Comparison of ENCODE assay signal across 10 mouse cellular contexts in the genomic region with DNA sequence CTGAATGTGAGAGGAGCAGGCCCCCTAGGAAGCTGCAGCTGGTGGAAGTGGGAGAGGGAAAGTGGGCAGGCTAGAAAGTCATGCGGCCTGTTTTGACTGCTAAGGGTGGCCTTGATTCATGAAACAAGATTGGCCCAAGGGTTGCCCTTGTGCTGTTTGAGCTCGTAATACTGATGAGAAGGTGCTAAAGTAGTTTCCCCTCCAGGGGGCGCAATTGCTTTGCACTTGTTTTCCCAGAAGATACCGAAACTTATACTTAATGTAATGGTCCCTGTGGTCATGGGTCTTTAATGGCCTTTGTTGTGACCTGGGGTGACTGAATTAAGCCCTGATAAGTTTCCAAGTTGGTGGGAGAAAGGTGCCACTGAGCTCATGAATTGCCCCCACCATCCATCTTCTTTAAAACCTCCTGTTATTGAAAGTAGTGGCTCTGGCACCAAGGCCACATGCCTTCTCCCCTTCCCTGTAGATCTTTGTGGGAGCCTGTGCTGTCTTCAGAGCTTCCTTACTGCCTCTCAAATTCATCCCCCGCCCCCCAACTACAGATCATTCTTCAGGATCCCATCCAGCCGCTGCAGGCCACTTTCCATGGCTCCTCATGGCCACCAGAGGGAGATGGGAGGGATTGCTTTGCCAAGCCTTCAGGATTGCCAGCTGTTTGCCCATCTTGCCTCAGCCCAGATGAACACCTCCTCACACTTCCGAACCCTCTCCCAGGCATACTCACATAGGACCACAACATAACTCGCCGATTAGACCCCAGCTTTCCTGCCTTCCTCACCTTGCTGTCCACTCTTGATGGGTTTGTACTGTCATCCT. TPM values are rescaled to one million over a fixed set of nuclear protein-coding genes. Genes with fewer than 3 reads are reported as not detected.
A peak's percentile ranks its signal among the peaks of the same experiment; 100 is the strongest.
DNase-seq lines count a peak whose midpoint lies in the region; ATAC-seq and TF ChIP-seq lines count a peak whose summit lies in the region.
"Had no signal": no experiment of that assay in that cellular context is flagged by ENCODE, and none has a peak within 500 bp of the region (broad histone marks: within the 10 kb centered on the region; RNA-seq: fewer than 3 reads in every experiment).

No protein-coding gene starts in this region.

- no peak for ATAC-seq in heart, embryonic 12.5 days (ENCODE audit: insufficient number of reproducible peaks, low FRiP score)

- no peaks in the 10 kb centered on the region for H3K9me3 ChIP-seq in heart, embryonic 12.5 days (replicated peaks)
- H3K9me3 ChIP-seq: embryonic facial prominence, embryonic 12.5 days; limb, embryonic 12.5 days had no signal

- H3K36me3 ChIP-seq in heart, embryonic 12.5 days: peaks cover 23% of the 10 kb centered on the region
- peaks cover 14% of the 10 kb centered on the region for H3K36me3 ChIP-seq in C2C12 (ENCODE audit: control insufficient read depth, insufficient read depth)

- H3K4me2 ChIP-seq in heart, embryonic 12.5 days: no peak overlapping the region
- H3K4me2 ChIP-seq: embryonic facial prominence, embryonic 12.5 days; limb, embryonic 12.5 days had no signal

- DNase-seq in heart, postnatal 14 days: peak; percentile 47 to 63
- DNase-seq in adrenal gland, postnatal 10 days: peak; percentile 85
- DNase-seq in embryo, embryonic 9.5 days (ENCODE audit: extremely low spot score): peak; percentile 33
- peak; percentile 55 to 83 for DNase-seq in kidney, postnatal 36 days
- DNase-seq in lung, postnatal 4 days: peak; percentile 50 to 66
- peak; percentile 80 for DNase-seq in testis, postnatal 10 days (ENCODE audit: low spot score)

- H3K9ac ChIP-seq in heart, embryonic 12.5 days: no peak overlapping the region
- H3K9ac ChIP-seq: embryonic facial prominence, embryonic 12.5 days; limb, embryonic 12.5 days had no signal

- TF ChIP-seq CTCF in C2C12 (IDR thresholded peaks at IDR 0.05; ENCODE audit: control insufficient read depth, insufficient read depth, insufficient read length): peak; percentile 34

- H3K4me3 ChIP-seq in heart, embryonic 12.5 days: no peak overlapping the region
- no peak overlapping the region for H3K4me3 ChIP-seq in C2C12 (ENCODE audit: insufficient read depth, poor library complexity, severe bottlenecking)
- H3K4me3 ChIP-seq: embryonic facial prominence, embryonic 12.5 days; limb, embryonic 12.5 days had no signal

- intact Hi-C loops in heart, postnatal 14 days (cut with DNase I): loop anchor here (10.0 kb wide), 1 partner anchor 465 kb away; a partner anchor contains a TSS

- H3K79me2 ChIP-seq in C2C12 (ENCODE audit: control insufficient read depth, insufficient read depth): peaks cover 59% of the 10 kb centered on the region

- peaks cover 9% of the 10 kb centered on the region; the same call in 1 of the 2 replicates for H3K4me1 ChIP-seq in heart, embryonic 12.5 days (replicated peaks)
- H3K4me1 ChIP-seq: embryonic facial prominence, embryonic 12.5 days; limb, embryonic 12.5 days had no signal

- no peak overlapping the region for H3ac ChIP-seq in C2C12 (ENCODE audit: control insufficient read depth, insufficient read length, low read depth)

- peaks cover 31% of the 10 kb centered on the region for H3K79me3 ChIP-seq in C2C12 (ENCODE audit: low read depth)

- no peak overlapping the region for H3K27ac ChIP-seq in heart, embryonic 12.5 days (ENCODE audit: poor library complexity, severe bottlenecking)
- H3K27ac ChIP-seq: embryonic facial prominence, embryonic 12.5 days; limb, embryonic 12.5 days had no signal

- WGBS in heart, embryonic 12.5 days: 70% methylated on average over 9 of the region's 9 CpGs

- H3K27me3 ChIP-seq in heart, embryonic 12.5 days (replicated peaks): no peaks in the 10 kb centered on the region
- H3K27me3 ChIP-seq in C2C12 (ENCODE audit: control insufficient read depth, insufficient read depth, insufficient read length): no peaks in the 10 kb centered on the region
- H3K27me3 ChIP-seq: embryonic facial prominence, embryonic 12.5 days; limb, embryonic 12.5 days had no signal

TF ChIP-seq in C2C12, 6 proteins besides CTCF, POLR2A, EP300 and RAD21:
- no peak for TF ChIP-seq FOSL1 (IDR thresholded peaks at IDR 0.05; ENCODE audit: insufficient read depth, low read length, poor library complexity, severe bottlenecking)
- no peak for TF ChIP-seq MAX (IDR thresholded peaks at IDR 0.05)
- no peak for TF ChIP-seq CEBPB (IDR thresholded peaks at IDR 0.05; ENCODE audit: low read depth)
- no peak for TF ChIP-seq USF1 (IDR thresholded peaks at IDR 0.05; ENCODE audit: low read depth)
- no peak for TF ChIP-seq MYOD1 (IDR thresholded peaks at IDR 0.05; ENCODE audit: control insufficient read depth, insufficient read length, low read depth)
- TF ChIP-seq MYOG (IDR thresholded peaks at IDR 0.05; ENCODE audit: control insufficient read depth, extremely low read depth, insufficient read length): no peak
TF ChIP-seq in C2C12: peak in this region for 0.

RNA-seq across cellular contexts. Expression of a gene that starts 11.1 kb away (rescaled TPM):
- total RNA-seq in heart, postnatal 14 days (2021): 10 to 100 TPM; 15.5 to 16.2 TPM
- polyA plus RNA-seq in heart, embryonic 12.5 days (2016; fragmentation: Nextera tagmentation; extraction: Ambion mirVana): 23.8 and 24.1 TPM in 2 replicates
- 22.2 TPM for polyA plus RNA-seq in C2C12 (2012; fragmentation: generic; extraction: Trizol)
- total RNA-seq in adrenal gland, postnatal 10 days (2021): 10 to 100 TPM; 20.7 to 28.0 TPM

Comparison
In these comparisons a context has a peak if more than half of its experiments do, and no peak if none do; other contexts are left out.
1. DNase-seq: peak in every context shown above with its lines; median percentile 85 in adrenal gland, postnatal 10 days; 80 in testis, postnatal 10 days; 69 in kidney, postnatal 36 days; 58 in lung, postnatal 4 days; 55 in heart, postnatal 14 days; 33 in embryo, embryonic 9.5 days.